Comparison of ENCODE assay signal across 26 mouse cellular contexts in genomic region chr1:91776928-91777327, GRCm38 (mm10). TPM values are rescaled to one million over a fixed set of nuclear protein-coding genes. Genes with fewer than 3 reads are reported as not detected.
"Had no signal": no experiment of that assay in that cellular context is flagged by ENCODE, and none has a peak within 500 bp of the region (broad histone marks: within the 10 kb centered on the region; RNA-seq: fewer than 3 reads in every experiment).

No protein-coding gene starts in this region.

- H3K27me3 ChIP-seq: hindbrain, embryonic 12.5 days; limb, embryonic 12.5 days; liver, embryonic 13.5 days had no signal

- ATAC-seq: hindbrain, embryonic 16.5 days; inflammation-experienced regulatory T-cells, adult 6 months; intestine, embryonic 15.5 days; intestine, postnatal 0 days had no signal

- H3K4me1 ChIP-seq: hindbrain, embryonic 10.5 days; hindbrain, embryonic 12.5 days; intestine, embryonic 15.5 days; liver, embryonic 13.5 days; liver, embryonic 15.5 days had no signal

- H3K36me3 ChIP-seq: heart, embryonic 10.5 days; heart, embryonic 12.5 days; hindbrain, embryonic 10.5 days; hindbrain, embryonic 12.5 days; intestine, embryonic 15.5 days; limb, embryonic 10.5 days; limb, embryonic 12.5 days; liver, embryonic 13.5 days; liver, embryonic 15.5 days had no signal

- H3K27ac ChIP-seq: heart, embryonic 10.5 days; hindbrain, embryonic 10.5 days; hindbrain, embryonic 12.5 days; hindbrain, embryonic 14.5 days; intestine, embryonic 15.5 days; layer of hippocampus, adult 2 months; left cerebral cortex, adult 2 months; limb, embryonic 10.5 days; limb, embryonic 12.5 days; liver, embryonic 13.5 days; liver, embryonic 15.5 days had no signal

- H3K4me3 ChIP-seq: heart, embryonic 10.5 days; heart, embryonic 12.5 days; hindbrain, embryonic 10.5 days; hindbrain, embryonic 12.5 days; intestine, embryonic 15.5 days; layer of hippocampus, adult 2 months; left cerebral cortex, adult 2 months; limb, embryonic 10.5 days; limb, embryonic 12.5 days; liver, embryonic 13.5 days; liver, embryonic 15.5 days had no signal

- DNase-seq: gastrocnemius, postnatal 14 days; heart, adult 18-20 months; heart, postnatal 10 days; heart, postnatal 4 days; kidney, adult 18-20 months; kidney, adult 8-10 months; kidney, postnatal 10 days; kidney, postnatal 25 days; kidney, postnatal 4 days; liver; liver, embryonic 13.5 days had no signal

RNA-seq across cellular contexts. Expression of gene Twist2, which starts 24.3 kb away (rescaled TPM):
- total RNA-seq: granulocyte monocyte progenitor cell, adult 5-6 weeks had no signal
- polyA plus RNA-seq: inflammation-experienced regulatory T-cells, adult 6 months had no signal
